Comparison of ENCODE assay signal across 14 mouse cellular contexts in genomic region chrX:104545283-104545682, GRCm38 (mm10).
"Had no signal": no experiment of that assay in that cellular context is flagged by ENCODE, and none has a peak within 500 bp of the region (broad histone marks: within the 10 kb centered on the region; RNA-seq: fewer than 3 reads in every experiment).

No protein-coding gene starts in this region.

- H3K4me1 ChIP-seq: hindbrain, embryonic 15.5 days; limb, embryonic 13.5 days; midbrain, embryonic 10.5 days; neural tube, embryonic 13.5 days had no signal

- H3K4me3 ChIP-seq: hindbrain, embryonic 15.5 days; limb, embryonic 13.5 days; midbrain, embryonic 10.5 days; neural tube, embryonic 13.5 days had no signal

- H3K9ac ChIP-seq: hindbrain, embryonic 15.5 days; limb, embryonic 13.5 days; neural tube, embryonic 13.5 days had no signal

- H3K9me3 ChIP-seq: hindbrain, embryonic 15.5 days; limb, embryonic 13.5 days; midbrain, embryonic 10.5 days; neural tube, embryonic 13.5 days had no signal

- H3K36me3 ChIP-seq: hindbrain, embryonic 15.5 days; limb, embryonic 13.5 days; midbrain, embryonic 10.5 days; neural tube, embryonic 13.5 days had no signal

- DNase-seq: kidney, adult 8-10 months; left cerebral cortex, postnatal 4 days; lung, adult 18-20 months; right cerebral cortex, adult 18-20 months; right cerebral cortex, postnatal 25 days; thymus, adult 18-20 months; thymus, postnatal 14 days had no signal

- H3K27ac ChIP-seq: hindbrain, embryonic 15.5 days; kidney, postnatal 0 days; limb, embryonic 13.5 days; midbrain, embryonic 10.5 days; neural tube, embryonic 13.5 days had no signal

- ATAC-seq: intestine, embryonic 16.5 days; midbrain, embryonic 16.5 days had no signal

- H3K4me2 ChIP-seq: hindbrain, embryonic 15.5 days; limb, embryonic 13.5 days; neural tube, embryonic 13.5 days had no signal
